9 mouse cellular contexts compared by ENCODE assay signal in genomic region chr17:83025340-83025816, GRCm38 (mm10).
DNase-seq lines count a peak whose midpoint lies in the region; ATAC-seq and TF ChIP-seq lines count a peak whose summit lies in the region.
"Had no signal": no experiment of that assay in that cellular context is flagged by ENCODE, and none has a peak within 500 bp of the region (broad histone marks: within the 10 kb centered on the region; RNA-seq: fewer than 3 reads in every experiment).

No protein-coding gene starts in this region.

- H3K4me3 ChIP-seq in C2C12 (ENCODE audit: insufficient read depth, poor library complexity, severe bottlenecking) = no peak overlapping the region
- no peak overlapping the region for H3K4me3 ChIP-seq in bone marrow macrophage, adult 2 months (ENCODE audit: insufficient read depth, low read length)
- H3K4me3 ChIP-seq in embryonic facial prominence, embryonic 15.5 days (replicated peaks) = no peak overlapping the region
- no peak overlapping the region for H3K4me3 ChIP-seq in heart, embryonic 10.5 days
- no peak overlapping the region for H3K4me3 ChIP-seq in liver, embryonic 14.5 days (ENCODE audit: insufficient read depth in 1 of 2, low read depth in 2 of 2, low read length in 2 of 2)
- H3K4me3 ChIP-seq in neural tube, embryonic 14.5 days (ENCODE audit: low read depth, low read length) = no peak overlapping the region
- no peak overlapping the region for H3K4me3 ChIP-seq in testis, adult 2 months (ENCODE audit: control insufficient read depth, low read depth, low read length)
- H3K4me3 ChIP-seq: erythroblast, embryonic 14.5 days had no signal

- no peaks in the 10 kb centered on the region for H3K79me2 ChIP-seq in C2C12 (ENCODE audit: control insufficient read depth, insufficient read depth)

- H3K4me1 ChIP-seq in bone marrow macrophage, adult 2 months (ENCODE audit: control insufficient read depth, insufficient read depth, low read length) = no peaks in the 10 kb centered on the region
- 0 out of 2 replicates have a peak, but pooled peaks cover 4% of the 10 kb centered on the region for H3K4me1 ChIP-seq in embryonic facial prominence, embryonic 15.5 days
- no peaks in the 10 kb centered on the region for H3K4me1 ChIP-seq in heart, embryonic 10.5 days
- H3K4me1 ChIP-seq in liver, embryonic 14.5 days (replicated peaks; ENCODE audit: control insufficient read depth in 2 of 2, insufficient read depth in 2 of 2, low read length in 1 of 2) = no peaks in the 10 kb centered on the region
- no peaks in the 10 kb centered on the region for H3K4me1 ChIP-seq in neural tube, embryonic 14.5 days (ENCODE audit: control insufficient read depth, insufficient read depth, low read length)
- peaks cover 9% of the 10 kb centered on the region for H3K4me1 ChIP-seq in testis, adult 2 months (ENCODE audit: control insufficient read depth, insufficient read depth, low read length)

- peak; percentile 91 for DNase-seq in heart, embryonic 10.5 days (ENCODE audit: low spot score)
- peak; percentile 88 for DNase-seq in kidney, postnatal 14 days
- DNase-seq in liver, embryonic 14.5 days (ENCODE audit: low read depth in 3 of 3, low spot score in 3 of 3) = peak; percentile 37 to 42 (median 42)

- peak; percentile 63 for TF ChIP-seq CTCF in C2C12 (IDR thresholded peaks at IDR 0.05; ENCODE audit: control insufficient read depth, insufficient read depth, insufficient read length)
- peak; percentile 62 for TF ChIP-seq CTCF in bone marrow macrophage, adult 2 months (IDR thresholded peaks at IDR 0.05; ENCODE audit: low read depth, low read length)
- peak; percentile 88 for TF ChIP-seq CTCF in liver, embryonic 14.5 days (IDR thresholded peaks at IDR 0.05; ENCODE audit: low read depth)
- TF ChIP-seq CTCF in testis, adult 2 months (IDR thresholded peaks at IDR 0.05; ENCODE audit: control insufficient read depth, insufficient read depth, insufficient replicate concordance, low read depth, low read length) = peak; percentile 83; the same call in 1 of the 2 replicates

- 0 out of 2 replicates have a peak, but pooled peaks have one; percentile 21 for ATAC-seq in embryonic facial prominence, embryonic 15.5 days (ENCODE audit: insufficient number of reproducible peaks, low FRiP score, low TSS enrichment, low read depth)
- no peak for ATAC-seq in liver, embryonic 14.5 days (ENCODE audit: insufficient read depth)
- ATAC-seq in neural tube, embryonic 14.5 days (ENCODE audit: low read depth) = peak; percentile 69

- no peak overlapping the region for H3K4me2 ChIP-seq in embryonic facial prominence, embryonic 15.5 days (replicated peaks)
- no peak overlapping the region for H3K4me2 ChIP-seq in liver, embryonic 14.5 days (ENCODE audit: low read depth)
- no peak overlapping the region for H3K4me2 ChIP-seq in neural tube, embryonic 14.5 days (ENCODE audit: low read depth, low read length)

- H3K9ac ChIP-seq in embryonic facial prominence, embryonic 15.5 days = no peak overlapping the region
- H3K9ac ChIP-seq in liver, embryonic 14.5 days (replicated peaks) = no peak overlapping the region
- H3K9ac ChIP-seq in neural tube, embryonic 14.5 days (replicated peaks; ENCODE audit: low read depth, low read length) = no peak overlapping the region

- H3K36me3 ChIP-seq in C2C12 (ENCODE audit: control insufficient read depth, insufficient read depth) = no peaks in the 10 kb centered on the region
- H3K36me3 ChIP-seq in embryonic facial prominence, embryonic 15.5 days = no peaks in the 10 kb centered on the region
- H3K36me3 ChIP-seq in heart, embryonic 10.5 days = no peaks in the 10 kb centered on the region
- H3K36me3 ChIP-seq in liver, embryonic 14.5 days (replicated peaks; ENCODE audit: control insufficient read depth, insufficient read depth, low read depth) = no peaks in the 10 kb centered on the region
- no peaks in the 10 kb centered on the region for H3K36me3 ChIP-seq in neural tube, embryonic 14.5 days (ENCODE audit: control insufficient read depth, insufficient read depth, low read length)
- H3K36me3 ChIP-seq in testis, adult 2 months (ENCODE audit: control insufficient read depth, insufficient read depth, low read length) = no peaks in the 10 kb centered on the region

- no peak for TF ChIP-seq POLR2A in bone marrow macrophage, adult 2 months (IDR thresholded peaks at IDR 0.05; ENCODE audit: borderline replicate concordance, low read depth, low read length)
- TF ChIP-seq POLR2A in testis, adult 2 months (IDR thresholded peaks at IDR 0.05; ENCODE audit: control insufficient read depth, low read depth, low read length) = no peak

- H3K9me3 ChIP-seq in embryonic facial prominence, embryonic 15.5 days (replicated peaks) = no peaks in the 10 kb centered on the region
- H3K9me3 ChIP-seq in heart, embryonic 10.5 days = no peaks in the 10 kb centered on the region
- H3K9me3 ChIP-seq in liver, embryonic 14.5 days (ENCODE audit: control insufficient read depth, low read length) = no peaks in the 10 kb centered on the region
- no peaks in the 10 kb centered on the region for H3K9me3 ChIP-seq in neural tube, embryonic 14.5 days (ENCODE audit: control insufficient read depth, low read length)

- H3K27me3 ChIP-seq in C2C12 (ENCODE audit: control insufficient read depth, insufficient read depth, insufficient read length) = no peaks in the 10 kb centered on the region
- no peaks in the 10 kb centered on the region for H3K27me3 ChIP-seq in embryonic facial prominence, embryonic 15.5 days
- no peaks in the 10 kb centered on the region for H3K27me3 ChIP-seq in heart, embryonic 10.5 days (ENCODE audit: insufficient read depth, poor library complexity, severe bottlenecking)
- H3K27me3 ChIP-seq in liver, embryonic 14.5 days (ENCODE audit: control insufficient read depth, insufficient read depth, low read length) = no peaks in the 10 kb centered on the region
- H3K27me3 ChIP-seq in neural tube, embryonic 14.5 days (ENCODE audit: control insufficient read depth, insufficient read depth, low read length) = no peaks in the 10 kb centered on the region
- no peaks in the 10 kb centered on the region for H3K27me3 ChIP-seq in testis, adult 2 months (ENCODE audit: control insufficient read depth, insufficient read depth, low read length)

- WGBS in embryonic facial prominence, embryonic 15.5 days = 6% methylated on average over 5 of the region's 5 CpGs
- 15% methylated on average over 5 of the region's 5 CpGs for WGBS in heart, embryonic 10.5 days
- 12% methylated on average over 5 of the region's 5 CpGs for WGBS in liver, embryonic 14.5 days (ENCODE audit: insufficient replicate concordance)
- WGBS in neural tube, embryonic 14.5 days = 26% methylated on average over 5 of the region's 5 CpGs

- H3K79me3 ChIP-seq in C2C12 (ENCODE audit: low read depth) = no peaks in the 10 kb centered on the region

- no peak for TF ChIP-seq EP300 in liver, embryonic 14.5 days (IDR thresholded peaks at IDR 0.05; ENCODE audit: low read depth)

- no peak overlapping the region for H3K27ac ChIP-seq in bone marrow macrophage, adult 2 months (ENCODE audit: insufficient read depth, low read depth, low read length)
- no peak overlapping the region for H3K27ac ChIP-seq in embryonic facial prominence, embryonic 15.5 days (replicated peaks)
- no peak overlapping the region for H3K27ac ChIP-seq in heart, embryonic 10.5 days
- H3K27ac ChIP-seq in liver, embryonic 14.5 days = no peak overlapping the region
- H3K27ac ChIP-seq in neural tube, embryonic 14.5 days (ENCODE audit: low read depth, low read length) = no peak overlapping the region
- H3K27ac ChIP-seq in testis, adult 2 months (ENCODE audit: control insufficient read depth, insufficient read depth, low read depth, low read length) = no peak overlapping the region

- no peak overlapping the region for H3ac ChIP-seq in C2C12 (ENCODE audit: control insufficient read depth, insufficient read length, low read depth)

TF ChIP-seq in C2C12, 6 proteins besides CTCF, POLR2A, EP300 and RAD21:
- TF ChIP-seq MYOG (IDR thresholded peaks at IDR 0.05; ENCODE audit: control insufficient read depth, extremely low read depth, insufficient read length) = no peak
- no peak for TF ChIP-seq MAX (IDR thresholded peaks at IDR 0.05)
